Mouse (Mus musculus) spleen, adult 2 months (tissue): ENCODE data around the gene Wbp2nl.

Experiments
- CTCF ChIP-seq: fragments of 200-500 bp; IDR thresholded peaks from 2 replicates; pipeline ENCODE4 v1.5.1; 2011; ENCODE audit warnings: mild to moderate bottlenecking, inconsistent platforms; ENCODE audit not compliant: insufficient read depth, insufficient read length, insufficient replicate concordance; ENCODE audit errors: extremely low read depth
- POLR2A ChIP-seq: fragments of 200-500 bp; IDR thresholded peaks from 2 replicates; pipeline ENCODE4 v1.6.1; 2011; ENCODE audit warnings: low read depth, low read length, inconsistent platforms

GRCm38 (mm10) chr15:82292851-82293250, 5.9 kb upstream of the Wbp2nl start:
- TF ChIP-seq POLR2A (no peak), CTCF (no peak)
